Mouse (Mus musculus) kidney, embryonic 15.5 days (tissue): ENCODE results near the gene Dmrtc1a. TPM values are rescaled to one million over a fixed set of nuclear protein-coding genes. Genes with fewer than 3 reads are reported as not detected.
A peak's percentile ranks its signal among the peaks of the same experiment; 100 is the strongest.
"Not testable (repeated sequence)": the region's sequence is repeated elsewhere in the genome, so short reads cannot be mapped to it uniquely, and the experiment has no call there.

Source experiments
- ATAC-seq: fragments of 200-750 bp; cut with Nextera tagmentation; replicated peaks from 2 replicates; pipeline ENCODE4 v1.8.0; 2017; ENCODE audit warnings: moderate TSS enrichment; ENCODE audit not compliant: low FRiP score
- H3K27ac ChIP-seq: fragments of 300-500 bp; sonication (generic); 2 replicates; pipeline ENCODE4 v1.5.1; 2015; ENCODE audit warnings: mild to moderate bottlenecking, inconsistent platforms
- H3K27me3 ChIP-seq: fragments of 300-500 bp; sonication (generic); 2 replicates; pipeline ENCODE4 v1.6.1; 2015; ENCODE audit warnings: inconsistent platforms
- H3K36me3 ChIP-seq: fragments of 300-500 bp; sonication (generic); 2 replicates; pipeline ENCODE4 v1.6.1; 2015; ENCODE audit warnings: inconsistent platforms
- H3K4me1 ChIP-seq: fragments of 300-500 bp; sonication (generic); 2 replicates; pipeline ENCODE4 v1.6.1; 2015; ENCODE audit warnings: inconsistent platforms
- H3K4me2 ChIP-seq: fragments of 300-500 bp; sonication (generic); 2 replicates; pipeline ENCODE4 v1.6.1; 2015; ENCODE audit warnings: moderate library complexity, mild to moderate bottlenecking, inconsistent platforms
- H3K4me3 ChIP-seq: fragments of 300-500 bp; sonication (generic); replicated peaks from 2 replicates; pipeline ENCODE4 v1.5.1; 2015; ENCODE audit warnings: mild to moderate bottlenecking, inconsistent platforms
- H3K9ac ChIP-seq: fragments of 300-500 bp; sonication (generic); 2 replicates; pipeline ENCODE4 v1.6.1; 2015; ENCODE audit warnings: mild to moderate bottlenecking, inconsistent platforms
- H3K9me3 ChIP-seq: fragments of 300-500 bp; sonication (generic); replicated peaks from 2 replicates; pipeline ENCODE4 v1.6.1; 2016; ENCODE audit warnings: inconsistent platforms
- WGBS: fragments of 180-500 bp; shearing (Covaris S2); methylation state at CpG from one replicate; pipeline ENCODE4 v1.1.7; 2015; ENCODE audit warnings: mixed read lengths; 5-methylcytosine and 5-hydroxymethylcytosine counted together
- polyA plus RNA-seq: library from polyadenylated mRNA; unstranded; fragments of >200 nt; fragmentation: Nextera tagmentation; extraction: Ambion mirVana; gene quantifications from 2 replicates; pipeline ENCODE4 v1.2.1, GENCODE M21; 2015

Gene Dmrtc1a
- 0.92 and 0.99 TPM in 2 replicates for polyA plus RNA-seq

DNA sequence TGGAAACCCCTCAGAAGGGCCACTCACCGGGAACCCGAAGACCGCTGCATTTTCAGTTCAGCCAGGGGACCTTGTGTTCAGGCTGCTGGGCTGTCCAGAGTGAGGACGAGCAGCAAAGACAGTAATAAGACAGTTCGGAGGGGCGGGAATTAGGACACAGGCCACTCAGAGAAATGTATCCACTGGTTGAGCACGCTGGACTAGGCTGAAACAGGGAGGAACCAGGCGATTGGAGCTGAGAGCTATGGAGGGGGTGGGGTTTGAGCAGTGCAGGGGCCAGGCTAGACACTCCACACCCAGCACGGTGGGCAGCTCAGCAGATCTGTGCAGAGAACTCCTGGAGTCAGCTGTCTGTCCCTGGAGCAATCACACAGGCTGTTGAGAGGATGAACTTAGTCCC, at the start of gene Dmrtc1a, which contains the start of gene 1700011M02Rik:
Dmrtc1a (minus strand) TSS at position 101 of the 400 bp plus-strand sequence.
1700011M02Rik (plus strand) TSS at position 319 of the 400 bp plus-strand sequence.
- H3K4me2 ChIP-seq, H3K27ac ChIP-seq, H3K9ac ChIP-seq, H3K36me3 ChIP-seq, H3K4me3 ChIP-seq, ATAC-seq, H3K9me3 ChIP-seq, H3K4me1 ChIP-seq: not testable (repeated sequence)
- peaks cover 36% of the 10 kb centered on the region for H3K27me3 ChIP-seq
- WGBS: 87% methylated on average over 9 of the region's 9 CpGs

DNA sequence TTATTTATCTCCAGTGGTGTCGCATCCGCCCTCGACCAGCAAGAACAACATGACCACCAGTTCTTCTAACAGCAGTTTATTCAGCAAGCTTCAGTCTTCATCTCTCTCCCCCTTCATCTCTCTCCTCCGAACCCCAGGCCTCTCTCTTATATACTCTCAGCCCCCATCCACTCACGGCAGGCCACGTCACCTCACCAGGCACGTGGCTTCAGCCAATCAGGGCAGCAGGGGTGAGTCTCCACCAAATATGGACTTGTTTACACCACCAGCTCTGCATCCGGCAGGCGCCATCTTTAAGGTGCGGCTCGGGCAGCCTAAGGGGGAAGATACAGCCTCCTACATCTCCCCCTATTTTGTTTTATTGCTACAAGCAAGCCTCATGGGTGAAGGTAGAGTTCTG, 41.6 kb upstream of the Dmrtc1a start:
- not testable (repeated sequence) for ATAC-seq, H3K4me3 ChIP-seq, H3K27ac ChIP-seq, H3K4me2 ChIP-seq, H3K4me1 ChIP-seq, H3K9ac ChIP-seq, H3K9me3 ChIP-seq, H3K36me3 ChIP-seq
- peaks cover 13% of the 10 kb centered on the region for H3K27me3 ChIP-seq
- 90% methylated on average over 11 of the region's 11 CpGs for WGBS

- no peaks in the 10 kb centered on the region for H3K36me3 ChIP-seq
- H3K4me1 ChIP-seq: peaks cover 4% of the 10 kb centered on the region; the same call in 1 of the 2 replicates
- no peak overlapping the region for H3K27ac ChIP-seq
- 50% methylated on average over 5 of the region's 5 CpGs for WGBS
- no peaks in the 10 kb centered on the region for H3K9me3 ChIP-seq
- no peak for ATAC-seq
- H3K4me3 ChIP-seq: no peak overlapping the region
- no peak overlapping the region for H3K9ac ChIP-seq
- H3K27me3 ChIP-seq: peaks cover 43% of the 10 kb centered on the region
- H3K4me2 ChIP-seq: no peak overlapping the region
Measured at GRCm38 (mm10) chrX:102936743-102937142, 28.3 kb upstream of the Dmrtc1a start.

- Histone ChIP-seq H3K36me3 (no peaks in the 10 kb centered on the region), H3K27ac (no peak overlapping the region), H3K4me2 (peak overlapping the region; percentile 80), H3K4me3 (peak overlapping the region; percentile 55), H3K9ac (no peak overlapping the region), H3K9me3 (no peaks in the 10 kb centered on the region), H3K27me3 (peaks cover 43% of the 10 kb centered on the region), H3K4me1 (peaks cover 4% of the 10 kb centered on the region; the same call in 1 of the 2 replicates)
- ATAC-seq: no peak
- 67% methylated on average over 8 of the region's 8 CpGs for WGBS
Measured at GRCm38 (mm10) chrX:102934395-102934764, 25.9 kb upstream of the Dmrtc1a start.

- H3K27ac ChIP-seq: no peak overlapping the region
- H3K27me3 ChIP-seq: peaks cover 40% of the 10 kb centered on the region
- peak; percentile 77 for ATAC-seq
- H3K9ac ChIP-seq: peak overlapping the region; percentile 47
- no peaks in the 10 kb centered on the region for H3K9me3 ChIP-seq
- no peaks in the 10 kb centered on the region for H3K36me3 ChIP-seq
- H3K4me2 ChIP-seq: peak overlapping the region; percentile 80
- WGBS: 18% methylated on average over 60 of the region's 68 CpGs
- peak overlapping the region; percentile 55 for H3K4me3 ChIP-seq
- peaks cover 4% of the 10 kb centered on the region; the same call in 1 of the 2 replicates for H3K4me1 ChIP-seq
Measured at GRCm38 (mm10) chrX:102933571-102934394, 25.3 kb upstream of the Dmrtc1a start.

DNA sequence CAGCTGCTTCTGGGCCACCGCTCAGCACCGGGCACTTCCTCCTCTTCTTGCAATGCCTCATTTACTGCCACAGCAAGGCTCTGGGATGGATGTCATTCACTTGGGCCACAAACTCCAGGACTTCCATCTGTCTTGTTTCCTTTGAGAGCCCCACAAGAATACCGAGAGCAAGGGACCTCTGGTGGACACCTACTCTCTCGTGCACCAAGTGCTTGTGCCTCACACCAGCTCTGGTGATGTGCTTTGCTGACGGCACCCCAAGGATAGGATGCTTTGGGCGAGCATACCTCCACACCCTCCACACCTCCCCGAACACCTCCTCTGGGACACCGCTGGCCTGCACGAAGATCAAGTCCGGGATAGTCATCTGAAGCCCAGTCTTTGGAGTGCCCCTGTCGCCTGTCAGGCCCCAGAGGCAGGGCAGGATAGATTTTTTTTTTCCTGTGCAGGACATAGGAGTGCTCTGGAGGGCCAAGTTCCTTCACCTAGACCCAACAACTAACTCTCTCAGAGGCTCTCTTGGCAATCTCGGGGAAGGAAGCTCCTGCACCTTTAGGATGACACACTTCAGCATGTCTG, 24.6 kb upstream of the Dmrtc1a start:
- H3K4me3 ChIP-seq: peak overlapping the region; percentile 55
- H3K9me3 ChIP-seq: no peaks in the 10 kb centered on the region
- peak overlapping the region; percentile 80 for H3K4me2 ChIP-seq
- 52% methylated on average over 12 of the region's 12 CpGs for WGBS
- peaks cover 4% of the 10 kb centered on the region; the same call in 1 of the 2 replicates for H3K4me1 ChIP-seq
- H3K27me3 ChIP-seq: peaks cover 43% of the 10 kb centered on the region
- no peak overlapping the region for H3K27ac ChIP-seq
- H3K9ac ChIP-seq: peak overlapping the region; percentile 47; the same call in 1 of the 2 replicates
- ATAC-seq: no peak
- no peaks in the 10 kb centered on the region for H3K36me3 ChIP-seq

DNA sequence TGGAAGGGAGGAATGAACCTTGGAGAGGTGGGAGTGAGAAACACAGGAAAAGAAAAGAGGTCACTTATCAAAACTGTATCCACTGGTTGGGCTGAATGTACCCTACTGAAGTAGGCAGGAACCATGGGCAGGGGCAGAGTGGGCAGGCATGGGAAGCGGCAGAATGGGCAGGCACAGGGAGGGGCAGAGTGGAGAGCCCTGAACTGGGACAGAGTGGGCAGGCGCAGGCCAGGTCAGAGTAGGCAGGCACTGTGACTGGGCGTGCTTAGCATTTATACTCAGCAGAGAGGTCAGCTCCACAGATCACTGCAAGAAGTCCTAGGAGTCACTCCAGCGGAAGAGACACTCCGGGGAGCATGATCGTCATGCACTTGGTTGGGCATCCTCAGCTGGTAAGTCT, 19.6 kb upstream of the Dmrtc1a start, which contains the start of gene 1700018G05Rik:
1700018G05Rik (plus strand) TSS at position 301 of the 400 bp plus-strand sequence.
- H3K9ac ChIP-seq, H3K36me3 ChIP-seq, H3K9me3 ChIP-seq: not testable (repeated sequence)

GRCm38 (mm10) chrX:102926707-102927106, 18.2 kb upstream of the Dmrtc1a start:
- not testable (repeated sequence) for H3K4me1 ChIP-seq, ATAC-seq
- 25% methylated on average over 4 of the region's 4 CpGs for WGBS

More for the DNA sequence above, 19.6 kb upstream of the Dmrtc1a start, which contains the start of gene 1700018G05Rik:
- not testable (repeated sequence) for ATAC-seq, H3K4me2 ChIP-seq, H3K27ac ChIP-seq, H3K27me3 ChIP-seq, H3K4me3 ChIP-seq, H3K4me1 ChIP-seq
- WGBS: 87% methylated on average over 6 of the region's 6 CpGs

GRCm38 (mm10) chrX:102914823-102915222, 6.3 kb upstream of the Dmrtc1a start:
- H3K9ac ChIP-seq, H3K27me3 ChIP-seq, ATAC-seq, H3K9me3 ChIP-seq, H3K4me3 ChIP-seq, H3K27ac ChIP-seq, H3K36me3 ChIP-seq, H3K4me2 ChIP-seq, H3K4me1 ChIP-seq: not testable (repeated sequence)
- 75% methylated on average over 1 of the region's 1 CpGs for WGBS

More at GRCm38 (mm10) chrX:102926707-102927106, 18.2 kb upstream of the Dmrtc1a start:
- peaks cover 14% of the 10 kb centered on the region for H3K27me3 ChIP-seq
- H3K27ac ChIP-seq, H3K9me3 ChIP-seq, H3K36me3 ChIP-seq, H3K4me2 ChIP-seq, H3K4me3 ChIP-seq, H3K9ac ChIP-seq: not testable (repeated sequence)

- H3K27ac ChIP-seq: no peak within 1 kb of the TSS
- no peak within 1 kb of the TSS for H3K4me2 ChIP-seq
- no peak for ATAC-seq
- no peaks in the 10 kb centered on the region for H3K36me3 ChIP-seq
- no peaks in the 10 kb centered on the region for H3K9me3 ChIP-seq
- H3K9ac ChIP-seq: no peak within 1 kb of the TSS
- H3K4me3 ChIP-seq: no peak within 1 kb of the TSS
- H3K4me1 ChIP-seq: no peaks in the 10 kb centered on the region
- 0 out of 2 replicates have a peak, but pooled peaks cover 4% of the 10 kb centered on the region for H3K27me3 ChIP-seq
- 85% methylated on average over 6 of the region's 6 CpGs for WGBS
Measured at GRCm38 (mm10) chrX:102867871-102868270, 40.6 kb downstream of the Dmrtc1a start, which contains the start of gene 1700031F05Rik. 1700031F05Rik (minus strand) TSS chrX:102867971.

- H3K4me3 ChIP-seq, H3K27me3 ChIP-seq, H3K4me2 ChIP-seq, H3K36me3 ChIP-seq, H3K9me3 ChIP-seq, H3K27ac ChIP-seq, H3K4me1 ChIP-seq, H3K9ac ChIP-seq, ATAC-seq: not testable (repeated sequence)
- 90% methylated on average over 2 of the region's 13 CpGs for WGBS
Measured at GRCm38 (mm10) chrX:102854516-102854915, 54.0 kb downstream of the Dmrtc1a start, which contains the start of gene Dmrtc1c2. Dmrtc1c2 (minus strand) TSS chrX:102854616.
